Mouse (Mus musculus) hindlimb bud, embryonic 11.5 days (tissue): ENCODE results near the gene Baiap2l1.
A peak's percentile ranks its signal among the peaks of the same experiment; 100 is the strongest.
"Not testable (repeated sequence)": the region's sequence is repeated elsewhere in the genome, so short reads cannot be mapped to it uniquely, and the experiment has no call there.

Source experiments
- DNase-seq: peaks from one replicate; pipeline ENCODE4 v3.0.0-alpha.2; 2012; ENCODE audit warnings: low read depth, low spot score; ENCODE audit errors: extremely low spot score

Baiap2l1 gene

GRCm38 (mm10) chr5:144357881-144358591, at the start of gene Baiap2l1:
Gene Baiap2l1 (minus strand): TSS chr5:144358112.
- DNase-seq, result peak; percentile 47

GRCm38 (mm10) chr5:144406256-144406655, 48.3 kb upstream of the Baiap2l1 start:
- DNase-seq, result no peak

GRCm38 (mm10) chr5:144400821-144401220, 42.9 kb upstream of the Baiap2l1 start:
- no peak for DNase-seq

- no peak for DNase-seq
These were observed 39.7 kb upstream of the Baiap2l1 start for GRCm38 (mm10) chr5:144397566-144397965.

- no peak for DNase-seq
These were observed 36.2 kb upstream of the Baiap2l1 start for GRCm38 (mm10) chr5:144394142-144394541.

GRCm38 (mm10) chr5:144387851-144388250, 29.9 kb upstream of the Baiap2l1 start:
- no peak for DNase-seq

- DNase-seq, result no peak
These were observed 26.0 kb upstream of the Baiap2l1 start for GRCm38 (mm10) chr5:144383936-144384335.

GRCm38 (mm10) chr5:144381782-144382181, 23.9 kb upstream of the Baiap2l1 start:
- no peak for DNase-seq

- DNase-seq, result no peak
These were observed 22.8 kb upstream of the Baiap2l1 start for GRCm38 (mm10) chr5:144380689-144381088.

GRCm38 (mm10) chr5:144379431-144379830, 21.5 kb upstream of the Baiap2l1 start:
- DNase-seq, result no peak

- no peak for DNase-seq
These were observed 15.0 kb upstream of the Baiap2l1 start for GRCm38 (mm10) chr5:144372885-144373284.

- no peak for DNase-seq
These were observed 14.3 kb upstream of the Baiap2l1 start for GRCm38 (mm10) chr5:144372177-144372576.

GRCm38 (mm10) chr5:144370986-144371385, 13.1 kb upstream of the Baiap2l1 start:
- DNase-seq, result no peak

GRCm38 (mm10) chr5:144368661-144369205, 10.8 kb upstream of the Baiap2l1 start:
- DNase-seq, result no peak

- not testable (repeated sequence) for DNase-seq
These were observed 8.6 kb upstream of the Baiap2l1 start for GRCm38 (mm10) chr5:144366551-144366950.

GRCm38 (mm10) chr5:144364680-144365357, 6.9 kb upstream of the Baiap2l1 start:
- DNase-seq, result no peak

GRCm38 (mm10) chr5:144360346-144360745, 2.4 kb upstream of the Baiap2l1 start:
- DNase-seq, result no peak

- DNase-seq, result no peak
These were observed 2.0 kb upstream of the Baiap2l1 start for GRCm38 (mm10) chr5:144359886-144360285.

- no peak for DNase-seq
These were observed 643 bp upstream of the Baiap2l1 start for GRCm38 (mm10) chr5:144358592-144358917.

- DNase-seq, result no peak
These were observed 396 bp downstream of the Baiap2l1 start for GRCm38 (mm10) chr5:144357551-144357880.

GRCm38 (mm10) chr5:144356776-144357455, 996 bp downstream of the Baiap2l1 start:
- DNase-seq, result peak; percentile 8
